Mouse (Mus musculus) adrenal gland (tissue): Measurements from ENCODE around the gene Ereg.

Experiments
- intact Hi-C: fragments of 180-260 bp; cut with DNase I; formaldehyde crosslinking; loops from one replicate; pipeline ENCODE4 v1.15.1; 2025

Gene Ereg

GRCm38 (mm10) chr5:91110023-91110670 is 35.7 kb downstream of the Ereg start:
- intact Hi-C loops: no loop called here

DNA sequence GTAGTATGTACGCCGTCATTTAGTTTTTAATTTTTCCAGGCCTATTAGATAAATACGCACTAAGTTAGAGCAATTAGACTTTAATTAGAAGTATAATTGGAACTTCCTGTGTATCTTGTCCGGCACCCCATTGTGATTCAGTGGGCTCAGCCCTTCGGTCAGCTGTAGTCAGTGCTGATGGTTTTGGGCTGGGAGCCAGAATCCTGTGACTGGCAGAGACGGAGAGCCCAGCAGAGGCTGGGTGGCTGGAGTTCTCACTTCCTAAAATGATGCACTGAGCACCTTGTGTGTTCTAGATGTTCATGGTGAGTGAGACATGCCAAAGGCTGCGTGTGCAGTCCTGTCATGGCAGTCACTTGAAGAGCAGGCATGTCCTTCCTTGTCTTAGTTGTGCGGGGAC is 36.6 kb downstream of the Ereg start:
- intact Hi-C loops: no loop called here

DNA sequence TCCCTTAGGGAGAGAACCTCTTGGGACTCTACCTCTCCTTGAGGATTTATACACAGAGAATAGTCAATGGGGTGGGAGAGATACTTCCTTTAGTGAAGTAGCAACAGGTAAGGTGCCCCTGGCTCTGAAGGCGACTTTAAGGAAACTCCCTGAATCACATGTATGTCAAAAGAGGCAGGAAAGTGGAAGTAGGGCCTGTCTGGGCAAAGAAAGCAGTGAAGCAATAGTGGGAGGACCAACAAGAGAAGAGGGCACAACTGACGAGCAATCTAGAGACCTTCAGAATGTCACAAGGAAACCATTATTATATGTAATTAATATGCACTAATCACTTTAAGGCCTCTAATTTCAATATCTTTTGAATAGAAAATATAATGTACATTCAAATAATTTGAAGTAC is 39.5 kb downstream of the Ereg start:
- intact Hi-C loops: no loop called here

DNA sequence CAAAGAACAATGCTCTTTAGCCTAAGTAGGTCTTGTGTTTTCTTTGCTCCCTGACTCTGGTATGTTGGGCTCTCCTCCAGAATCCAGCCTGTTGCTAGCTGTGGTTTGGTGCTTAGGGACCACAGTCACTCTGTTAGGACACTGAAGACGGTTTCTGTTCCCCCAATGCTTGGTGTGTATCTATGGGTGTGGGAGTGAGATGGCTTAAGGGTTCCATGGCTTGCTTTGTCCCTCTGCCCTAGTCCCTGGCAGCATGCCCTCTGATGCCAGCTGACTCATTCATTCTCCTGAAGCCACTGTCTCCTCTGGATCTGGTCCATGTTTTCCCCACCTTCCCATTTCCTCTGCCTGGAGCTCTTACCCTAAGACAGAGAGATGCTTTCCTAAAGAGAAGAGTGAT is 40.2 kb downstream of the Ereg start:
- intact Hi-C loops: no loop called here

DNA sequence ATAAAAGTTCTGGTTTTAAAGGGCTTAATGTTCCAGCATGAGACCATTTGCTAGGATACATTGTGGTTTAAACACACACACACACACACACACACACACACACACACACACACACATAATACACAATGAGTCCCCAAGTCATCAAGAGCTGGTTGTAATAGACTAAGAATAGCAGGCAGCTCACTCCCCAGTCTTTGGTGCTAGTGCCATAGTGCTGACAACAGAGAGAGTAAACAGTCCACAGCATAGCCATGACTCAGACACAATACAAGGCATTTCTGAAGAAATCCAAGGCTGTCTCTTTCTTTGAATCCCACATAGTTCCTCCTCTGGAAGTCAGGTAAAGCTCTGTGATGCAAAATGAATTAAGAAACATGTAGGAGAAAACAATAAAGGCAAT is 44.2 kb downstream of the Ereg start:
- intact Hi-C loops: no loop called here

DNA sequence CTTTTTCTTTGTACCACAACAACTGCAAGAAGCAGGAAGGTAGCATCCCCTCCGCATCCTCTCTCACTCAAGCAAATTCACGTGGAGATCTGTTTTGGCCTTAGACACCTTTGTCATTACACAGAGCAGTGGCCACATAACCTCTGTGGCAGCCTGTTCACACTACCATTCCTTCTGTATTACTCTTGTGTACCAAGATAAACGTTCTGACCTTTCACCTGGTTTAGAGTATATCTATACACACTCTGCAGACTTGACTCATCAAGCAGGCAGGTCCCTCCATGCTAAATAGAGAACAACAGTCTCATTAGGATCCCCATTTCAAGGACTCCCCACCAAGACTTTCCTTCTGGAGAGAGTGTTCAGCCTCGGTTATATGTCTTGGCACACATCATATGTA is 49.0 kb downstream of the Ereg start:
- intact Hi-C loops: no loop called here

- intact Hi-C loops: no loop called here
Observed at GRCm38 (mm10) chr5:91124140-91124539, 49.7 kb downstream of the Ereg start.

- intact Hi-C loops: no loop called here
Observed at GRCm38 (mm10) chr5:91126623-91127022, 52.2 kb downstream of the Ereg start.

DNA sequence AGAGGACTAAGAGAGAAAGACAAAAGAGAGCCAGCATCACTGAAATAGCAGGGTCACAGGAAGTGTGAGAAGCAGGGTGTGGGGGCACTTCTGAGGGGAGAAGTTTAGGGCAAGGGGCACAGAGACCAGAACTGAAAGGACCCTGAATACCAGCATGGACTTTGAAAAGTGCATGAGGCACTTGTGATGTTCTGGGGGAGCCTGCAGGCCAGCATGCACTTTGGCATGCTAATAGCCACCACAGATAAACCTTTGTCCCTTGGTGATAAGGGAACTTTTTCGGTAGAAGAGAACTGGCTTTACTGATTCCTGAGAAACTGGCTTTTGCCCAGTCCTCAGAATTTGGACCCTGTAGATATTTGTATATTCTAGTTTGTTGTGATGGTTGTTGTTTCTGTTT is 60.5 kb downstream of the Ereg start:
- intact Hi-C loops: no loop called here

- intact Hi-C loops: no loop called here
Observed at GRCm38 (mm10) chr5:91138970-91139369, 64.5 kb downstream of the Ereg start.

- intact Hi-C loops: no loop called here
Observed at GRCm38 (mm10) chr5:91139446-91139873, 65.0 kb downstream of the Ereg start, which contains the start of gene Areg. Gene Areg (plus strand): TSS chr5:91139599.

- intact Hi-C loops: no loop called here
Observed at GRCm38 (mm10) chr5:91140896-91141448, 66.5 kb downstream of the Ereg start.
